Mouse (Mus musculus): ENCODE data around the gene Cox8b.

DNA sequence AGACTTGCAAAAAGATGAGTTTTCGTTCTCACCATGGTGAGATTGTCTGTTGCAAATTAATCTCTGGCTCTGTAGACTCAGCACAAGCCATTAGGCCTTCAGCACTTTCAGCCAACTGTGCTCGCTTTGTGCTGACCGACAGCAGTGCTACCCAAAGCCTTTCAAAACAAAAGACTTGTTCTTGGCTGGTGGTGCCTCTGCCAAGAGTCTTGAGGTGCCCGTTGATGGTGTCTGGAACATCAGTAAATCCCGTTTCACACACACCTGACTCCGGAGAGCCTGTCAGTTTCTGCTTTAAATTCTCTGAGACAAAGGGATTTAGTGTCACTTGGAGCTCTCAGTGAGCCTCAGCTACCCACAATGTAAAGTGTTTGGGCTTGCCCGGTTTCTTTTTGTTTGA lies 6.2 kb downstream of the Cox8b start:
- no peak for TF ChIP-seq POLR2AphosphoS5 (IDR thresholded peaks at IDR 0.05; ENCODE audit: borderline replicate concordance, low read depth, low read length)
- no peak for TF ChIP-seq NELFE (IDR thresholded peaks at IDR 0.05; ENCODE audit: low read depth, low read length)
